Mouse (Mus musculus) CD4-positive naive resting alpha-beta T cell, adult 76 days (primary cell): ENCODE data around the gene Erh. TPM values are rescaled to one million over a fixed set of nuclear protein-coding genes. Genes with fewer than 3 reads are reported as not detected.

ENCODE experiments used
- total RNA-seq: library from RNA; stranded (reverse); gene quantifications from one replicate; pipeline ENCODE4 v1.2.4, GENCODE M21; 2023

Erh gene
- total RNA-seq, result 80.0 TPM

GRCm38 (mm10) chr12:80643693-80644505 lies at the start of gene Erh, which contains the start of gene Slc39a9:
Erh (minus strand) TSS chr12:80644341.
Slc39a9 (plus strand) TSS chr12:80643883.

GRCm38 (mm10) chr12:80692269-80692972 lies 48.3 kb upstream of the Erh start, which contains the start of gene Plekhd1:
Plekhd1 (plus strand) TSS chr12:80692591.

Other genes with a start within 250 kb of the Erh start
- 57.3 TPM for gene Dcaf5, start 207.7 kb downstream of the Erh start, total RNA-seq
- 42.1 TPM for gene Exd2, start 181.2 kb downstream of the Erh start, total RNA-seq
- not detected for gene Galnt16, start 126.1 kb downstream of the Erh start, total RNA-seq
- gene Slc39a9, start 458 bp downstream of the Erh start, total RNA-seq, result 30.9 TPM
- gene Plekhd1, start 48.2 kb upstream of the Erh start, total RNA-seq, result 1.3 TPM
- gene Ccdc177, start 116.3 kb upstream of the Erh start, total RNA-seq, result not detected
- gene Susd6, start 146.2 kb upstream of the Erh start, total RNA-seq, result 137 TPM